Mouse (Mus musculus): ENCODE measurements around the gene Mum1. TPM values are rescaled to one million over a fixed set of nuclear protein-coding genes. Genes with fewer than 3 reads are reported as not detected.

Mum1 gene
- total and polyA plus RNA-seq, 2 experiments from 2014 or later: 50.4 to 60.7 TPM

DNA sequence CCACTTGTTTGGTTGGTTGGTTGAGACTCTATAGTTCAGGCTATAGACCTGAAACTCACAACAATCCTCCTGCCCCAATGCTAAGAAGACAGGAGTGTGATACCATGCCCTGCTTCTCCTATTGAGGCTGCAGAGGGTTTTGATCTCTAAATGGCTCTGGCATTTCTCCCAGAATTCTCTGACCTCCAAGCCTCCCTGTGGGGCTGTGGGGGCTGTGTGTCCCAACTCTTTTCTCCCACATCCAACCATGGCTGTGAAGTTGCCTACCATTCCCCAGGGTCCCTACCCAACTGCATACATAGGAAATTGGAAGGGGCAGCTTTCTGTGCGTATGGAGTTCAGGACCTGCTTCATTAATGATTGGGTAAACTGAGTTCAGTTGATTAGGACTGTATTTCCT is 30.1 kb upstream of the Mum1 start:
- DNase-seq (no peak), ATAC-seq (no peak)
- Histone ChIP-seq H3K27ac (ENCODE audit: low read depth, low read length) (no peak overlapping the region), H3K4me3 (ENCODE audit: low read depth, low read length) (no peak overlapping the region), H3K27me3 (ENCODE audit: insufficient read depth, low read length) (no peaks in the 10 kb centered on the region), H3K4me2 (ENCODE audit: low read depth) (no peak overlapping the region), H3K9me3 (ENCODE audit: low read length) (no peaks in the 10 kb centered on the region), H3K4me1 (ENCODE audit: insufficient read depth) (no peaks in the 10 kb centered on the region), H3K36me3 (ENCODE audit: insufficient read depth) (no peaks in the 10 kb centered on the region), H3K9ac (no peak overlapping the region)
- no peak for TF ChIP-seq CTCF (IDR thresholded peaks at IDR 0.05; ENCODE audit: low read depth)
- WGBS: 84% methylated on average over 1 of the region's 1 CpGs

DNA sequence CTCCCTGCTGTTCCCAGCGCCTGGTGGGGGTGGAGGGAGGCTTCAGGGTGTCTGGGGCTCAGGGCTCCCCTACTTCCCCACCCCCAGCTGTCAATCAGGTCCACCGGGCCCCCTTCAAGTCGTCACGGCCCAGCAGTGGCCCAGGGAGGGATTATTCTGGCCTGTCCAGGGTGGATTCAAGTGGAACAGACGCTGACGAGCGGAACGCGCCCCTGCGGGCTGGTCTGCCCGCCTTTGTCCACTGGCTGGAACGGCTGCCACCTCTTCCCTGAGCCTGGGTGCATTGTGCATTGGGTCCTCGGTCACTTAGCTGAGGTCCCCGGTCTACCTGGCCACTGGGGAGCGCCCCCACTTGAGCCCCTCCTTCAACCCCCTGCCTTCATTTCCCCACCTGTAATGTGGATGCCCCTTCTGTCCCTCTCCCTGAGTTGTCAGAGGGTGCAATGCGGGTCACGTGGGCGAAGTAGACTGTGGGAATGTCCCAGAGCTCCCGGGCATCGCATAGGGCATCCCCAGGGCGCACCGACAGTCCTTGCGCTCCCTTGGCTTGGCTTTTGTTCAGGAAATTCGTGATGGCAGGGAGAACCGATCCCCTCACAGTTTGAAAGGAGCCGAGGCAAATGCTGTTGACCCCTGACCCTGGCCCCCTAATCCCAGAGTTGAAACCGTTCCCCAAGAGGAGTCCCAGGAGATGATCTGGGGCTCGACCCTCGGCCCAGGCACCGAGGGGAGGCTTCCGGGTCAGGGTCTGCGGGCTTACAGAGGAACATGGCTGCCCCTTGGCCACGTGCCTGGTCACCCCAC is 29.3 kb upstream of the Mum1 start:
- no peak for TF ChIP-seq CTCF (IDR thresholded peaks at IDR 0.05; ENCODE audit: low read depth)
- Histone ChIP-seq H3K36me3 (ENCODE audit: insufficient read depth) (no peaks in the 10 kb centered on the region), H3K9ac (no peak overlapping the region), H3K4me2 (ENCODE audit: low read depth) (no peak overlapping the region), H3K4me3 (ENCODE audit: low read depth, low read length) (no peak overlapping the region), H3K9me3 (ENCODE audit: low read length) (no peaks in the 10 kb centered on the region), H3K27ac (ENCODE audit: low read depth, low read length) (no peak overlapping the region), H3K4me1 (ENCODE audit: insufficient read depth) (no peaks in the 10 kb centered on the region), H3K27me3 (ENCODE audit: insufficient read depth, low read length) (no peaks in the 10 kb centered on the region)
- DNase-seq (no peak), ATAC-seq (no peak)
- WGBS: 42% methylated on average over 33 of the region's 33 CpGs

DNA sequence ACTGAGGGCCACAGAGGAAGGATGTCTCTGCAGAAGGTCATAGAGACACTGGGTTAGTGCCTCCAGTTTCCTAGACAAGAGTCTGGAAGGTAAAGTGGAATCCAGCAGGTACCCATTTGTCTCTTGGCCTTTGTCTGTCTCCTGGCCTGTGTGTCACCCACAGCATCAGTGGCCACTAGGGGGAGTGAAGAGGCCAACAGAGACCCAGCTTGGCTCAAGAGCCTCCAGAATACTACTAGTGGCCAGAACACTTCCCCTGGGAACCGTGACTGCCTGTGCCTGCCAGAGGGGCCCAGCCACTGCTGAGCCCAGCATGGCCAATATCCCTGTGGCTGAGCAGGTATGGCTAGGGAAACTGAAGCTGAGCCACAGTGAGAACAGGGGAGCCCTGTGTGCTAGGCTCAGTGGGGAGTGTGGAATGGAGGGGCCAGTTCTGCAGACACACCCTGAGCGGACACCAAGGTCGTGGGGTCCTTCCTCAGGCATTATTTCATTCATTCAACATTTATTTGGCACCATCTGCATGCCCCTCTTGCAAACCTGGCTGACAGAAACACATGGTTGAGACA is 26.7 kb upstream of the Mum1 start:
- ATAC-seq (peak; percentile 83), DNase-seq (peak; percentile 73)
- Histone ChIP-seq H3K36me3 (ENCODE audit: insufficient read depth) (no peaks in the 10 kb centered on the region), H3K4me3 (ENCODE audit: low read depth, low read length) (no peak overlapping the region), H3K9me3 (ENCODE audit: low read length) (no peaks in the 10 kb centered on the region), H3K9ac (no peak overlapping the region), H3K4me1 (ENCODE audit: insufficient read depth) (no peaks in the 10 kb centered on the region), H3K4me2 (ENCODE audit: low read depth) (no peak overlapping the region), H3K27ac (ENCODE audit: low read depth, low read length) (no peak overlapping the region), H3K27me3 (ENCODE audit: insufficient read depth, low read length) (no peaks in the 10 kb centered on the region)
- peak; percentile 83 for TF ChIP-seq CTCF (IDR thresholded peaks at IDR 0.05; ENCODE audit: low read depth)
- 56% methylated on average over 3 of the region's 3 CpGs for WGBS

DNA sequence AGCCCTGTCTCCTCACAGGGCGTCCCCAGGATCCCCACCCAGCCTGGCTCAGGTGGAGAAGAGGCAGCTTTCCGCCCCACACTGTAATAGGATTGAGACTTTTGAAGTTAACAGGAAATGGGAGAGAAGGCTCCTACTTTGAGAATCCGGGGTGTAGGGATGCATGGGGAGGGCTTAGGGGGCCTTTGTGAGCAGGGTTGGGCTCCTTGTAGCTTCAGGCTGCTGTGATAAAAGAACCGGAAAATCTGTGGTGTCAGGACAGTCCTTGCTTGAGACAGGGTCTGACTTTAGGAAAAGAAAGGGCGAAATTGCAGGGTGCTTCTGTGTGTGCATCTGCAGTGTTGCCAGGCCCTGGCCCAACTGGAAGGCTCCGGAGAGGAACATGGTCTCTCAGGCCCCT is 25.7 kb upstream of the Mum1 start:
- 77% methylated on average over 6 of the region's 6 CpGs for WGBS
- H3K36me3 ChIP-seq (ENCODE audit: insufficient read depth): no peaks in the 10 kb centered on the region
- DNase-seq (no peak), ATAC-seq (no peak)
- no peaks in the 10 kb centered on the region for H3K9me3 ChIP-seq (ENCODE audit: low read length)
- H3K9ac ChIP-seq: no peak overlapping the region
- no peak overlapping the region for H3K27ac ChIP-seq (ENCODE audit: low read depth, low read length)
- H3K27me3 ChIP-seq (ENCODE audit: insufficient read depth, low read length): no peaks in the 10 kb centered on the region
- TF ChIP-seq CTCF (IDR thresholded peaks at IDR 0.05; ENCODE audit: low read depth): no peak
- H3K4me1 ChIP-seq (ENCODE audit: insufficient read depth): no peaks in the 10 kb centered on the region
- no peak overlapping the region for H3K4me2 ChIP-seq (ENCODE audit: low read depth)
- H3K4me3 ChIP-seq (ENCODE audit: low read depth, low read length): no peak overlapping the region

DNA sequence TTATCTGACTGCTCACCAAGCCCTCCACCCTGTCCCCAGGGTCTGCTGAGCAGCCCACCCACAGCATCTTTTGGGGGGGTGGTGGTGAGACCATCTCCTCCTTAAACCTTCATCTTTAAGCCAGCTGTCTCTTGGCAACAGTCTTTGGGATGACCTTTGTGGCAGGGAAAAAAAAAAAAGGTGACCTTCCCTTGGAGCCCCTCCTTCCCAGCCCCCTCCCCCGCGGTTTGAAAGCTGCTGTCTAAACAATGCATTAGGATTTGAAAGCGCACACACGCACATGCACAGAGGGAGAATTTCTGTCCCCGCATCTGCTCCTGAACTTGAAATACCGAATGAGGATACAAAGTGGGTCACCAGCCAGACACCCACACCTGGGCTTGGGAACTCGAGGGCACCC is 22.2 kb upstream of the Mum1 start:
- Histone ChIP-seq H3K9ac (no peak overlapping the region; the same call in 1 of the 2 replicates), H3K4me3 (ENCODE audit: low read depth, low read length) (no peak overlapping the region), H3K9me3 (ENCODE audit: low read length) (no peaks in the 10 kb centered on the region), H3K27ac (ENCODE audit: low read depth, low read length) (no peak overlapping the region), H3K4me2 (ENCODE audit: low read depth) (no peak overlapping the region), H3K36me3 (ENCODE audit: insufficient read depth) (no peaks in the 10 kb centered on the region), H3K4me1 (ENCODE audit: insufficient read depth) (peaks cover 5% of the 10 kb centered on the region; the same call in 1 of the 2 replicates), H3K27me3 (ENCODE audit: insufficient read depth, low read length) (no peaks in the 10 kb centered on the region)
- 13% methylated on average over 7 of the region's 7 CpGs for WGBS
- no peak for TF ChIP-seq CTCF (IDR thresholded peaks at IDR 0.05; ENCODE audit: low read depth)
- DNase-seq: no peak
- no peak for ATAC-seq

DNA sequence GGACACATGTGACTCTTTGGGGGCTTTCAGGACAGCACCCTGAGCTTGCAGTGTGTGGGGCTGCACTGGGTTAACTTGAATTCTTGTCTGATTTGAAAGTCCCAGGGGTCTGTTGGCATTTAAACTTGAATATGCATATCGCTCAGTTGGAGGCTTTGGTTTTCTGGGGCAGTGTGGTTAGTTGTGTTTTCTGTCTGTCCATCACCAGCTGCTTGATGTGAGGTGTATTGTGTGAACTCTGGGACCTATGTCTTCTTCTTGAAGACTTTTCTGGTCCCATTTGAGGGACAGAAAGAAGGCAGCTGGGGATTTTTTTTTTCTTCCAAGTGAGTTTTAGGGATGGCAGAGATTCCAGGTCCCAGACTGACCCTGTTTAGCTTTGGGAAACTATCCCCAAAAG is 19.0 kb upstream of the Mum1 start:
- ATAC-seq (no peak), DNase-seq (no peak)
- Histone ChIP-seq H3K4me1 (ENCODE audit: insufficient read depth) (peaks cover 7% of the 10 kb centered on the region; the same call in 1 of the 2 replicates), H3K9ac (no peak overlapping the region), H3K9me3 (ENCODE audit: low read length) (no peaks in the 10 kb centered on the region), H3K27ac (ENCODE audit: low read depth, low read length) (no peak overlapping the region), H3K4me3 (ENCODE audit: low read depth, low read length) (no peak overlapping the region), H3K27me3 (ENCODE audit: insufficient read depth, low read length) (no peaks in the 10 kb centered on the region), H3K4me2 (ENCODE audit: low read depth) (no peak overlapping the region), H3K36me3 (ENCODE audit: insufficient read depth) (no peaks in the 10 kb centered on the region)
- WGBS: 57% methylated on average over 1 of the region's 1 CpGs
- no peak for TF ChIP-seq CTCF (IDR thresholded peaks at IDR 0.05; ENCODE audit: low read depth)

DNA sequence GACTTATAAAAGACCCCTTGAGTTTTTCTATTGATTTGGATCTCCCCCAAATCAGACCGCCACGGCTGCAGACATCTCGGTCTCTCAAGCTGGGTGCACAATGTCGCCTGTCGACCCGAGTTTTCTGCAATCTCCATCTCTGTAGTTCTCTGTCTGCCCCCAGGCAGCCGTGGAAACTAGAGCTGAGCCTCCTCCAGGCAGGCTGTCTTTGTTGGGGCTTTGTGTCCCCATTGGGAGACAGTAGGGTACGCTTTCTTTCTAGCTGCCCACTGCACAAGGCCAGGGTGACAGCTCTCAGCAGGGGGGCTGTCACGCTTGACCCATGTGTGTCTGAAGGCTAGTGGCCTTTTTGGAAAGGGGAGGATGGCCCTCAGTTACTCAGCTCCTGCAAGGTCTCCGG is 18.6 kb upstream of the Mum1 start:
- Histone ChIP-seq H3K9me3 (ENCODE audit: low read length) (no peaks in the 10 kb centered on the region), H3K4me3 (ENCODE audit: low read depth, low read length) (no peak overlapping the region), H3K36me3 (ENCODE audit: insufficient read depth) (no peaks in the 10 kb centered on the region), H3K4me1 (ENCODE audit: insufficient read depth) (peaks cover 7% of the 10 kb centered on the region; the same call in 1 of the 2 replicates), H3K27ac (ENCODE audit: low read depth, low read length) (no peak overlapping the region), H3K27me3 (ENCODE audit: insufficient read depth, low read length) (no peaks in the 10 kb centered on the region), H3K4me2 (ENCODE audit: low read depth) (no peak overlapping the region), H3K9ac (no peak overlapping the region)
- WGBS: 50% methylated on average over 10 of the region's 10 CpGs
- no peak for TF ChIP-seq CTCF (IDR thresholded peaks at IDR 0.05; ENCODE audit: low read depth)
- no peak for DNase-seq
- ATAC-seq: no peak

Data from forebrain, postnatal 0 days (tissue).